Mouse (Mus musculus): Measurements from ENCODE around the gene Speer4e. TPM values are rescaled to one million over a fixed set of nuclear protein-coding genes. Genes with fewer than 3 reads are reported as not detected.
"Not testable (repeated sequence)": the region's sequence is repeated elsewhere in the genome, so short reads cannot be mapped to it uniquely, and the experiment has no call there.

Gene Speer4e
- polyA plus RNA-seq, 1 experiment from 2014 or later: not detected

- H3K36me3 ChIP-seq (ENCODE audit: control insufficient read depth, insufficient read depth); H3K4me1 ChIP-seq (replicated peaks; ENCODE audit: control insufficient read depth, insufficient read depth, low read length); ATAC-seq; H3K27me3 ChIP-seq (replicated peaks; ENCODE audit: control insufficient read depth, insufficient read depth, low read length); H3K9ac ChIP-seq (replicated peaks; ENCODE audit: low read depth, low read length); H3K4me2 ChIP-seq (ENCODE audit: low read length); H3K9me3 ChIP-seq (ENCODE audit: control insufficient read depth, low read length); H3K27ac ChIP-seq (ENCODE audit: low read length); H3K4me3 ChIP-seq (replicated peaks; ENCODE audit: low read length): not testable (repeated sequence)
These were observed 15.4 kb upstream of the Speer4e start for GRCm38 (mm10) chr5:14953587-14953986.

GRCm38 (mm10) chr5:14952749-14953148 is 14.5 kb upstream of the Speer4e start:
- H3K4me3 ChIP-seq (replicated peaks; ENCODE audit: low read length); H3K9ac ChIP-seq (replicated peaks; ENCODE audit: low read depth, low read length); H3K4me1 ChIP-seq (replicated peaks; ENCODE audit: control insufficient read depth, insufficient read depth, low read length); H3K9me3 ChIP-seq (ENCODE audit: control insufficient read depth, low read length); H3K4me2 ChIP-seq (ENCODE audit: low read length); H3K27me3 ChIP-seq (replicated peaks; ENCODE audit: control insufficient read depth, insufficient read depth, low read length); H3K27ac ChIP-seq (ENCODE audit: low read length); ATAC-seq; H3K36me3 ChIP-seq (ENCODE audit: control insufficient read depth, insufficient read depth): not testable (repeated sequence)
- WGBS: 70% methylated on average over 3 of the region's 3 CpGs

GRCm38 (mm10) chr5:14951822-14952221 is 13.6 kb upstream of the Speer4e start:
- H3K9me3 ChIP-seq (ENCODE audit: control insufficient read depth, low read length); H3K27me3 ChIP-seq (replicated peaks; ENCODE audit: control insufficient read depth, insufficient read depth, low read length); H3K4me1 ChIP-seq (replicated peaks; ENCODE audit: control insufficient read depth, insufficient read depth, low read length); H3K36me3 ChIP-seq (ENCODE audit: control insufficient read depth, insufficient read depth); ATAC-seq; H3K4me2 ChIP-seq (ENCODE audit: low read length); H3K9ac ChIP-seq (replicated peaks; ENCODE audit: low read depth, low read length); H3K27ac ChIP-seq (ENCODE audit: low read length); H3K4me3 ChIP-seq (replicated peaks; ENCODE audit: low read length): not testable (repeated sequence)
- 70% methylated on average over 7 of the region's 7 CpGs for WGBS

GRCm38 (mm10) chr5:14947482-14948198 is 9.4 kb upstream of the Speer4e start:
- H3K4me2 ChIP-seq (ENCODE audit: low read length); H3K27me3 ChIP-seq (replicated peaks; ENCODE audit: control insufficient read depth, insufficient read depth, low read length); H3K4me3 ChIP-seq (replicated peaks; ENCODE audit: low read length); H3K9me3 ChIP-seq (ENCODE audit: control insufficient read depth, low read length); H3K4me1 ChIP-seq (replicated peaks; ENCODE audit: control insufficient read depth, insufficient read depth, low read length); H3K27ac ChIP-seq (ENCODE audit: low read length); H3K9ac ChIP-seq (replicated peaks; ENCODE audit: low read depth, low read length); H3K36me3 ChIP-seq (ENCODE audit: control insufficient read depth, insufficient read depth); ATAC-seq: not testable (repeated sequence)
- 64% methylated on average over 4 of the region's 4 CpGs for WGBS

GRCm38 (mm10) chr5:14945524-14945923 is 7.3 kb upstream of the Speer4e start:
- not testable (repeated sequence) for H3K4me1 ChIP-seq (replicated peaks; ENCODE audit: control insufficient read depth, insufficient read depth, low read length); H3K4me3 ChIP-seq (replicated peaks; ENCODE audit: low read length); H3K27ac ChIP-seq (ENCODE audit: low read length); H3K9me3 ChIP-seq (ENCODE audit: control insufficient read depth, low read length); H3K9ac ChIP-seq (replicated peaks; ENCODE audit: low read depth, low read length); H3K27me3 ChIP-seq (replicated peaks; ENCODE audit: control insufficient read depth, insufficient read depth, low read length); H3K4me2 ChIP-seq (ENCODE audit: low read length); ATAC-seq; H3K36me3 ChIP-seq (ENCODE audit: control insufficient read depth, insufficient read depth)
- 70% methylated on average over 4 of the region's 4 CpGs for WGBS

GRCm38 (mm10) chr5:14941043-14941442 is 2.8 kb upstream of the Speer4e start:
- H3K27me3 ChIP-seq (replicated peaks; ENCODE audit: control insufficient read depth, insufficient read depth, low read length); H3K27ac ChIP-seq (ENCODE audit: low read length); H3K9me3 ChIP-seq (ENCODE audit: control insufficient read depth, low read length); ATAC-seq; H3K36me3 ChIP-seq (ENCODE audit: control insufficient read depth, insufficient read depth); H3K9ac ChIP-seq (replicated peaks; ENCODE audit: low read depth, low read length); H3K4me3 ChIP-seq (replicated peaks; ENCODE audit: low read length); H3K4me1 ChIP-seq (replicated peaks; ENCODE audit: control insufficient read depth, insufficient read depth, low read length); H3K4me2 ChIP-seq (ENCODE audit: low read length): not testable (repeated sequence)
- WGBS: 81% methylated on average over 1 of the region's 1 CpGs

- not testable (repeated sequence) for H3K36me3 ChIP-seq (ENCODE audit: control insufficient read depth, insufficient read depth); H3K4me3 ChIP-seq (replicated peaks; ENCODE audit: low read length); H3K9me3 ChIP-seq (ENCODE audit: control insufficient read depth, low read length); H3K9ac ChIP-seq (replicated peaks; ENCODE audit: low read depth, low read length); H3K4me1 ChIP-seq (replicated peaks; ENCODE audit: control insufficient read depth, insufficient read depth, low read length); ATAC-seq; H3K27me3 ChIP-seq (replicated peaks; ENCODE audit: control insufficient read depth, insufficient read depth, low read length); H3K4me2 ChIP-seq (ENCODE audit: low read length); H3K27ac ChIP-seq (ENCODE audit: low read length)
- 75% methylated on average over 5 of the region's 6 CpGs for WGBS
These were observed 4.5 kb downstream of the Speer4e start for GRCm38 (mm10) chr5:14933721-14934120.

GRCm38 (mm10) chr5:14927047-14927446 is 11.2 kb downstream of the Speer4e start:
- H3K27ac ChIP-seq (ENCODE audit: low read length); H3K4me2 ChIP-seq (ENCODE audit: low read length); H3K27me3 ChIP-seq (replicated peaks; ENCODE audit: control insufficient read depth, insufficient read depth, low read length); H3K9ac ChIP-seq (replicated peaks; ENCODE audit: low read depth, low read length); H3K4me3 ChIP-seq (replicated peaks; ENCODE audit: low read length); H3K9me3 ChIP-seq (ENCODE audit: control insufficient read depth, low read length); H3K36me3 ChIP-seq (ENCODE audit: control insufficient read depth, insufficient read depth); ATAC-seq; H3K4me1 ChIP-seq (replicated peaks; ENCODE audit: control insufficient read depth, insufficient read depth, low read length): not testable (repeated sequence)
- WGBS: 31% methylated on average over 4 of the region's 4 CpGs

GRCm38 (mm10) chr5:14914799-14915198 is 23.4 kb downstream of the Speer4e start, which contains the start of gene Gm9758:
Gene Gm9758 (minus strand): TSS chr5:14914899.
- not testable (repeated sequence) for H3K9ac ChIP-seq (replicated peaks; ENCODE audit: low read depth, low read length); H3K4me3 ChIP-seq (replicated peaks; ENCODE audit: low read length); H3K4me2 ChIP-seq (ENCODE audit: low read length); ATAC-seq; H3K9me3 ChIP-seq (ENCODE audit: control insufficient read depth, low read length); H3K36me3 ChIP-seq (ENCODE audit: control insufficient read depth, insufficient read depth); H3K4me1 ChIP-seq (replicated peaks; ENCODE audit: control insufficient read depth, insufficient read depth, low read length); H3K27me3 ChIP-seq (replicated peaks; ENCODE audit: control insufficient read depth, insufficient read depth, low read length); H3K27ac ChIP-seq (ENCODE audit: low read length)
- WGBS: 38% methylated on average over 1 of the region's 1 CpGs

- H3K36me3 ChIP-seq (ENCODE audit: control insufficient read depth, insufficient read depth); H3K27me3 ChIP-seq (replicated peaks; ENCODE audit: control insufficient read depth, insufficient read depth, low read length); H3K27ac ChIP-seq (ENCODE audit: low read length); H3K4me2 ChIP-seq (ENCODE audit: low read length); H3K9me3 ChIP-seq (ENCODE audit: control insufficient read depth, low read length); H3K9ac ChIP-seq (replicated peaks; ENCODE audit: low read depth, low read length); H3K4me1 ChIP-seq (replicated peaks; ENCODE audit: control insufficient read depth, insufficient read depth, low read length); H3K4me3 ChIP-seq (replicated peaks; ENCODE audit: low read length); ATAC-seq: not testable (repeated sequence)
- 75% methylated on average over 2 of the region's 3 CpGs for WGBS
These were observed 23.9 kb downstream of the Speer4e start for GRCm38 (mm10) chr5:14914361-14914760.
